Mouse (Mus musculus): ENCODE data around the gene Rab29.
A peak's percentile ranks its signal among the peaks of the same experiment; 100 is the strongest.
"Not testable (repeated sequence)": the region's sequence is repeated elsewhere in the genome, so short reads cannot be mapped to it uniquely, and the experiment has no call there.

Rab29 gene

GRCm38 (mm10) chr1:131867093-131867945 is at the start of gene Rab29:
Gene Rab29, plus strand, starts transcription at chr1:131867224.
- peak; percentile 91 to 93 for DNase-seq (ENCODE audit: low spot score in 2 of 2)

GRCm38 (mm10) chr1:131820353-131820752 is 46.7 kb upstream of the Rab29 start:
- DNase-seq (ENCODE audit: low spot score in 2 of 2): not testable (repeated sequence)

- DNase-seq (ENCODE audit: low spot score in 2 of 2): peak in 1 of 2 experiments; percentile 24
Observed at GRCm38 (mm10) chr1:131820887-131821328, 46.1 kb upstream of the Rab29 start.

DNA sequence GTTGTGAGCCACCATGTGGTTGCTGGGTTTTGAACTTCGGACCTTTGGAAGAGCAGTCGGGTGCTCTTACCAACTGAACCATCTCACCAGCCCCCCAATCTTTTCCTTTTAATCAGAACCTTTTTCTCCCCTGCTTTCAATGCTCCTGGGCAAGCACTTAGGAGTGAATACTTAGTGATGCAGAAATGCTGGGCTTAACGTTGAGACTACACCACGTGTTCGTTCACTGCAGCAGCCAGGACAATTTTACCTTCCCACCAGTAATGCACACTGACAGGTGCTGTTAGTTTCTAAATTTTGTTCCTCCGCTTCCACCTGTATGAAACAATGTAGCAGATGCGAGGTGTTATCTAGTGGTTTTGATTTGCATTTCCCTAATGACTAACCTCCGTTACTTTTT is 44.7 kb upstream of the Rab29 start:
- no peak for DNase-seq (ENCODE audit: low spot score in 2 of 2)

DNA sequence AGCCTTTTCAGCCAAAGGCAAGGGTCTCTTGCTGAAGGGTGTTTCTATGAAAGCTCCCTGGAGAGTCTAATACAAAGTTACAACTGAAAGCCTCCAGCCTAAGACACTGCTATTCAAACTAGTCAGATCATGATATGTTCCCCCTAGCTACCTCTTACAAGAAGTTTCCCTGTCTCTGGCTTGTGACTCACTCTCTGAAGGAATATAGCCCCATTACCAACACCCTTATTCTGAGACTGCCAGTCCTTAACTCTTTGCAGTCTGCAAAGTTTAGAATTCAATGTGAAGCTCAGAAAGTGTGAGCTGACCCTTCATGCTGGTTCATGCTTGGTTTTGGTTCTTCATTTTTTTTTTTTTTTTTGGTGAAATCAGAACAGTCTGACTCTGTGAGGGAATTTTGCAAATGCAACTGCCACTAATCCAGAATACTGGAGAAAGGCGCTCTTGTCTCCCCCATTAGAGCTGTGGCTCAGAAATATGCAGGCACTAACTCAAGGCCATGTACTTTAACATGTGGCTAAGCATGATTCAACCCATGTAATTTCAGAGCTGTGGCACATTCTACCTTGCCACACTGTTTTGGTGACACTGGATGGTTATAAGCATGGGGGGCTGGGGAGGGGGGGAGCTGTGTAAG is 44.0 kb upstream of the Rab29 start:
- DNase-seq (ENCODE audit: low spot score in 2 of 2): no peak

GRCm38 (mm10) chr1:131823563-131823962 is 43.5 kb upstream of the Rab29 start:
- DNase-seq (ENCODE audit: low spot score in 2 of 2): peak; percentile 34 to 43

- DNase-seq (ENCODE audit: low spot score in 2 of 2): no peak
Observed at GRCm38 (mm10) chr1:131824528-131825181, 42.4 kb upstream of the Rab29 start.

GRCm38 (mm10) chr1:131827207-131827786 is 39.7 kb upstream of the Rab29 start, which contains the start of gene Slc41a1:
Gene Slc41a1, plus strand, starts transcription at chr1:131827493.
- DNase-seq (ENCODE audit: low spot score in 2 of 2): no peak

DNA sequence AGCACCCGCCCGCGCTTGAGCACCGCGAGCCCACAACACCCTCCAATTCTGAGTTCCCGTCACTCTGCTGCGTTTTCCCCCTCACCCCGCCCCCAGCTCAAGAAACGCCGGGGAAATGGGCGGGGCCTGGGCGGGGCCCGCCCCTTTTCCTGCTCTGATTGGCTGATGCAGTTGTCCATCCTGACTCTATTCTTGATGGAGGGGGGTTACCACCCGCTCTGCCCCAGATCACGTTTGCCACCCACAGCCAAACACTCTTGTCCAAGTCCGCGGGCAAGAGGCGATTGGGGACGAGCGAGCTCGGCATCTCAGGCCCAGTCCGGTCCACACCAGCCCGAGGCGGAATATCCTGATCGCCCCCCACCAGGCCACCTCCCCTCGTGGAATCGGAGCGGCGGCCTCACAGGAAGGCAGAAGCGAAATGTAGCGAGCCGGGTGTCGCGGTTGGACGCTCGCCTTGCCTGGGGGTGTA is 39.2 kb upstream of the Rab29 start:
- peak; percentile 92 to 94 for DNase-seq (ENCODE audit: low spot score in 2 of 2)

DNA sequence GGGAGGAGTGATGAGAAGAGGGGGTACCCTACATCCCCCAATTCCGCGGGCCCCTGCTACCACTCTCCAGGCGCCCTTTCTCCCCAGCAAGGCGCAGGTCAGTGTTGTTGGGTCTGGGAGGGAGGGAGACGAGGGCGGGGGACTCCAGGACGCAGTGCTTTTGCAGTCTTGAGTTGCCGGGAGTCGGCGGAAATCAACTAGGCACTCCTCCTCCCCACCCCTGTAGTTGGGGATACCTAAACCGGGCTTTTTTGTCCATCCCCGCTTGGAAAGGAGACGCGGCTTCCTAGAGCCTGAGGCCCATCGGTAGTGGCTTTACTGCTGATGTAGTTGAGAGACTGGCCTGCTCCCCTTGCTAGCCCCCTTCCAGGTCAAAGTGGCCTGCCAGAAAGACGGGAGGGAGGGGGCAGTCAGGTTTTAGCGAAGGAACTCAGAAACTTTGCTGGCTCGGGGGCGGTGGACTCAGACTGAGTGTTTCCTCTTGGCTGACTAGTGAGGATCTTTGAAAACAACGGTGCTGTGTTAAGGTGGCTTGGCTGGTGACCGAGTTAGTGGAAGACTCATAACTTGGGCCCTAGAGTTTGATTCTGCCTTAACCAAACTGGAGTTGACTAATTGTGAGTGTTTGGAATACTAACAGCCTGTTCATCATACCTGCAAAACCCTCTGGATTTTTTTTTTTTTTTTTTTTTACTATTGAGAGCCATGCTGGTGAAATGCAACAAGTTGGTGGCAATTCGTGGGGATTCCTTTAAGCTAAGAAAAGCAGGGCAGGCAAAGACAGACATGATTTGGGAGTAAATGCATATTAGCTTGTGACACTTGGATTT is 38.5 kb upstream of the Rab29 start:
- peak; percentile 31 to 55 for DNase-seq (ENCODE audit: low spot score in 2 of 2)

DNA sequence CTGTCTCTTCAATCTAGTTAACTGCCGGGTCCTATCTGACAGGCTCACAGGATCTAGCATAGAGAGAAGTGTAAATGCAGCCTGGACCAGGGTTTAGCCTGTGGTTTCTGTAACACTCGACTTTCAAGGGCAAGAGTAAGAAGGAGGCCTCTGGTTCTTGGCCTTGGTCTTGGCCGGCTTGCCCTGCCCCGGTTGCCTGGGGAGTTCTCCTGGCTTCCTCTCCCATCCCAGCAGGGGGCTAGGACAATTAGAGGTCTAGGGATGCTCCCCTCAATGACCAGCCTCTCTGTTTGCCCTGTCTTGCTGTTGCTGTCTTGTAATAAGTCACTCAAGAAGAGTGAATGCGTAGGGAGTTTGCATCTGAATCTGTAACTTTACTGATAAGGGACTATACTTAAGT is 37.7 kb upstream of the Rab29 start:
- no peak for DNase-seq (ENCODE audit: low spot score in 2 of 2)

GRCm38 (mm10) chr1:131830561-131830960 is 36.5 kb upstream of the Rab29 start:
- no peak for DNase-seq (ENCODE audit: low spot score in 2 of 2)

DNA sequence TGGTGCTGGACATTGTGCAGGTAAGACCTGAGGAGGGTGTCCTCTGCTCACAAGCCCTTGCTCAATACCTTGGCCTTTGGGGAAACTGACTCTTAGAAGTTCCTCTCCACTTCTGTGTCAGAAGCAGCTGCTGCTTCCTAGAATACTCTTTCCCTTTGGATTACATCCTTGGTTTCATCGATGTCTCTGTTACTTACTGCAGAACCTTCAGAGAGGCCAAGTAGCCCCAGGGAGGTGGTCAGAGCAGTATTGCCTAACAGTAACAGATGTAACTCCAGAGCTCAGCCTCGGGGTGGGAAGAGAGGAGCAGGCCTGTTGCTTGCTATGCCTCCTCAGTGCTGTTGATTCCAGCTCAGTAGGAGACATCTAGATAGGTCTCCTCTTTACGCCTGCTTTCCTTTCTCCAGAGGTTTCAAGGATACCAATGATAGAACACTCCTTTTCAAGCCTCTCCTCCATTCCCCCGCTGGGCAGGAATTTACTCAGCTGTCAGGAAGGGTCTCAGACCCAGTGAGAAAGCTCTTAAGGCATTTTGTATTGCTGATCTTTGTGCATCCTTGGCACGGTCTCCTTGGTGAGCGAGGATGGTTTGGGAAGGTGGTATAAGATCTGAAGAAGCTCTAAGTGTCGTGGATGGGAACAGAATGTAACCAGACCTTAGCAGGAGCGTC is 35.9 kb upstream of the Rab29 start:
- no peak for DNase-seq (ENCODE audit: low spot score in 2 of 2)

- no peak for DNase-seq (ENCODE audit: low spot score in 2 of 2)
Observed at GRCm38 (mm10) chr1:131837035-131837434, 30.0 kb upstream of the Rab29 start.

- no peak for DNase-seq (ENCODE audit: low spot score in 2 of 2)
Observed at GRCm38 (mm10) chr1:131838542-131838941, 28.5 kb upstream of the Rab29 start.

DNA sequence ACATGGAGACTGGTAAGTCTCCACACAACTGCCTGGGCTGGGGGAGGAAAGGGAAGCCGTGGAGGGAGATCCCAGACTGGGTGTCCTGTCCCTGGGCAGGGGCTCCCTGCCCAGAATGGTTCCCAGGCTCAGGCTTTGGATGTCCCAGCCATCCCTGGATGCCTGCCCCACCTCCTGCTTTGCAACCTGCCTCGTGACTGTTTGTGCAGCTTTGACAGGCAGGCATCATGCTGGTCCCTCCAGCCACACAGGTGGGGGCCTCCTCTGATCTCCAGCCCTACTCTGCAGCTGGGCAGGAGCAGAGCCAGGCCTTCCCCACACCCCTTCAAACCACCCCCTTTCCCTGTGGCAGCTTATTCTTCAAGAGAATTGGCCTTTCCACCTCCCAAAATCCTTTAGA is 27.7 kb upstream of the Rab29 start:
- DNase-seq (ENCODE audit: low spot score in 2 of 2): no peak

DNA sequence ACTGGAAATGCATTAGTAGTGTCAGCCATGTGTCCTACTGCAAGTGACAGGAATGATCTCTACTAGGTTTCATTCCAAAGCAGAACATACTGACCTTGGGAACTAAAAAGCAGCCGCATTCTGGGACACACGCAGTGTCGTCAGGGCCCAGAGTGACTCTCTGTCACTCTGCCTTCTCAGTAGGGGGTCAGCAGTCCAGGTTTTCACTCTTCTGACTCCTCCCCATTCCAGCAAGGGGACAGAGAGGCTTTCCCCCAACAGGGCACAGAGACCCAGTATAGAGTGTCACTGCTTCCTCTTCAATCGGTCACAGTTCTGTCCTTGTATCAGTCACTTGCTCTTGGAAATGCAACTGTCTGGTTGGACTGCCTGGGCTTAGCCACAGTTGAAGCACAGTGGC is 24.8 kb upstream of the Rab29 start:
- no peak for DNase-seq (ENCODE audit: low spot score in 2 of 2)

GRCm38 (mm10) chr1:131843758-131844157 is 23.3 kb upstream of the Rab29 start:
- no peak for DNase-seq (ENCODE audit: low spot score in 2 of 2)

DNA sequence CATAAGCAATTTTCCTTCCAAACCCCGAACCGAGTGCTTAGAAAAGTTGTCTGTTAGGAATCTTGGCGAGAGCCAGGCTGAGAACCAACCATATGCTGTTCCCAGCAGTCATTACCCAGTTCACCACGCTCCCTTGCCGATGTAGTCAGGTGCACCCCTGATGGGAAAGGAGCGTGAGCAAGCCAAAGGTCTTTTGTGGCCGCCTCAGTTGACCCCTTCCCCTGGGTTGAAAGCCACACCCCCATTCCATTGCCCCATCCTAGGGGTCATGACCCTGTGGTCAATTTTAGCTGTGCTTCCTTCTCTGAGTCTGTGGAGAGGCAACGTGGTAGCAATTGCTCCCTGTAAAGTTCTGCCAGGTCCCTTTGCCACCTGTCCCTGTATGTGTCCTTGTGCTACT is 22.1 kb upstream of the Rab29 start:
- DNase-seq (ENCODE audit: low spot score in 2 of 2): no peak

DNA sequence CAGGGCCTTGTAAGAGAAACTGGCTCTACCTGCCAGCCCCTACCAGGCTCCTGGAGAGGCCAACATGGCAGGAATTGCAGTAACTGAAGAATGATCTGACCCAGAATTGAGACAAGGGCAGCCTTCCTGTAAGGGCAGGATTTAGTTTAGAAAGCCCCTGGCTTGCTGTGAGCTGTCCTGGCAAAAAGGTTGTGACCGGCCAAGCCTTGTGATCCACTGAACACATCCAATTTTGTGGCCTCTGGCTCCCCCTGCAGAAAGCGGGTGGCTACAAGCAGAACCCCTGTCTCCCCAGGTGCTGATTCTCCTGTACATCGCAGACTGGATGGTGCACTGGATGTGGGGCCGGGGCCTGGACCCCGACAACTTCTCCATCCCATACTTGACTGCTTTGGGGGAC is 20.8 kb upstream of the Rab29 start:
- peak; percentile 53 to 61 for DNase-seq (ENCODE audit: low spot score in 2 of 2)

GRCm38 (mm10) chr1:131861811-131862210 is 5.2 kb upstream of the Rab29 start:
- no peak for DNase-seq (ENCODE audit: low spot score in 2 of 2)

All from right cerebral cortex, adult 2 months (tissue).